Mouse (Mus musculus): Measurements from ENCODE around the gene A930002H24Rik. TPM values are rescaled to one million over a fixed set of nuclear protein-coding genes. Genes with fewer than 3 reads are reported as not detected.
A peak's percentile ranks its signal among the peaks of the same experiment; 100 is the strongest.
"Not testable (repeated sequence)": the region's sequence is repeated elsewhere in the genome, so short reads cannot be mapped to it uniquely, and the experiment has no call there.

Gene A930002H24Rik
- polyA plus RNA-seq (2017; shearing (Covaris generic)): not detected

DNA sequence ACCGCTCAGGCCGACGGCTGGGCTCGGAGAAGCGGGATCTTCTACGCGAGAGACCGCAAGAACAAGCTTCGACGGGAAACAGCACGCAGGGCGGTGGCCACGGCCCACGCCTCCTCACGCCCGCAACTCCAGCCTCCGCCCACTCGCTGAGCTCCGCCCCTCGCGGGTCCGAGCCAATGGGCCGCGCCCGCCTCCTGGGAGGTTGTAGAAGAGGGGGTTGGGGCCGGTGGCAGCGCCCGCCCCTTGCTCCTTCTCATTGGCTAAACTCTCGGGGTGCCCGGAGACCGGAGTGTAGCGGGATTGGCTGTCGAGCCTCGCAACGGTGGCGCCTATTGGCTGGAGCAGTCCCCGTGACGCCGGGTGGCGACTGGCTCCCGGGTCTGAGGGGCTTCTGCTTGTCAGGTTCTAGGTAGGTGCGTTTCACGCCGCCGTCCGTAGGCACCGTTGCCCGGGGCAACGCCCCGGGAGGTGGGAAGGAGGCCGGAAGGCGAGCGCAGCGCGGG is at the start of gene A930002H24Rik:
Gene A930002H24Rik, minus strand, starts transcription at position 145 of the 503 bp plus-strand sequence.
- ATAC-seq: peak; percentile 93

- no peak for ATAC-seq
Measured at GRCm38 (mm10) chr17:63909297-63909696, 45.7 kb upstream of the A930002H24Rik start.

DNA sequence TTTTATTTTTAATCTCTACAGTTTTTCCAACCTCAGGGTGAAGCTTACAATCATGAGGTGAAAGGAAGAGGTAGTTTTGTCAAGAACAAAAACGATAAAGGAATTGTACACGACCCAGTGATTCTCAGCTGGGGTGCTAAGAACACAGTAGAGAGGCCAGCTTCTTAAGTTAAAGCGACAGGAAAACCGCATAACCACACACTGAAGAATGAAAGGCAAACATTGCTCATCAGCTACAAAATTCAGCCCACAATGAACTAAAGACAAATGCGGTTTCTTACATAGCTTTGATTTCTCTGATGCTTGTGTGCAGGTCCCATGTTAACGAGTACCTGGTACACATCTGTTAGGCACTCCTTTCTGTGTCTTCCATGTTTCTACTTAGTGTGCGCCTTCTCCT is 33.5 kb upstream of the A930002H24Rik start:
- ATAC-seq: no peak

DNA sequence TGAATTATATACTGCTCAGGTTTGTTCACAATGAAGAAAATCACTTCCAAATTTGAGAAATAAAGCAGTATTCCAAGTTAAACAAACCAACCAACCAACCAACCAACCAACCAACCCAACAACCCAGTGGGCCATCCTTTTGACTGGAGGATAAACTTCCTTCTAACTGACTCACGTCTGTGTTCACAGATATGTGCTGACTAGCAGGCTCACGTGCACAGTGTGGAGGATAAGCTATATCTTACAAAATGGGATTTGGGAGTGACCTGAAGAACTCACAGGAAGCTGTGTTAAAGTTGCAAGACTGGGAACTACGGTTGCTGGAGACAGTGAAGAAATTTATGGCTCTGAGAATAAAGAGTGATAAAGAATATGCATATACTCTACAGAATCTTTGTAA is 32.2 kb upstream of the A930002H24Rik start:
- ATAC-seq: no peak

GRCm38 (mm10) chr17:63890611-63891010 is 27.0 kb upstream of the A930002H24Rik start:
- no peak for ATAC-seq

DNA sequence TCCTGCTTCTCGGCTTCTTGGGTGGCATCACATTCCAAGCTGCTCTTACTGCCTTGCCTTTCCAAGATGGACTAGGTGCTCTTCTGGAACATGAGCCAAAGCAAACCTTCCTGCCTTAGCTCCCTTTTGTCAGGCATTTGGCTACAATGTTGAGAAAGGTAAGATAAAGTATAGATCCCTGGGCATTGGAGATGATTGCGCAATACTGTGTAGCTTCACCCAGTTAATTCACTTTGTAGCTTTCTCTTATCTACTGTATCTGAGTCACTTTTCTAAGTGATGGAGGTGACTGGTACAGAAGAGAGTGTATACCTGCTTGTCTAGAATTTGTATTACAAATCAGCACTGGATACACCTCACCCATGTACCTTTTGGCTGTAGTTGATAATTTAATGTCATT is 23.4 kb upstream of the A930002H24Rik start:
- no peak for ATAC-seq

GRCm38 (mm10) chr17:63880009-63880408 is 16.4 kb upstream of the A930002H24Rik start:
- ATAC-seq: no peak

GRCm38 (mm10) chr17:63878889-63879288 is 15.3 kb upstream of the A930002H24Rik start:
- ATAC-seq: no peak

DNA sequence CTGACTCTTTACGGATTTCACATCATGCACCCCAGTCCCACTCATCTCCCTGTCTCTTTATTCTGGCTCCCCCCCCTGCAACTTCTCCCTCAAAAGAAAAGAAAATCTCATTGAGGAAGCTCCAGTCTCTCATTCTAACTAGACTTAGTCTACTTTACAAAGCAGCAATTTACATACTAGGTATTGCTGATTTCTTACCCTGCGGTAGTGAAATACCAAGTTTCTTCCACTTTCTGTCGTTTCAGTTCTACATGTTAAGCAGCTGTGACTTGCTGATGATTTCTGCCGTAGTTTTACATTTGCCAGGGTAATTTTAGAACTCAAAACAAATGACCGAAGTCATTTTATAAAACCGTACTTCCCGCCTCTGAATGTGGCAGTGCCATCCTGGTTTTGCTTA is 8.2 kb upstream of the A930002H24Rik start:
- ATAC-seq: no peak

GRCm38 (mm10) chr17:63864171-63864571 is 580 bp upstream of the A930002H24Rik start:
- peak; percentile 9 for ATAC-seq

DNA sequence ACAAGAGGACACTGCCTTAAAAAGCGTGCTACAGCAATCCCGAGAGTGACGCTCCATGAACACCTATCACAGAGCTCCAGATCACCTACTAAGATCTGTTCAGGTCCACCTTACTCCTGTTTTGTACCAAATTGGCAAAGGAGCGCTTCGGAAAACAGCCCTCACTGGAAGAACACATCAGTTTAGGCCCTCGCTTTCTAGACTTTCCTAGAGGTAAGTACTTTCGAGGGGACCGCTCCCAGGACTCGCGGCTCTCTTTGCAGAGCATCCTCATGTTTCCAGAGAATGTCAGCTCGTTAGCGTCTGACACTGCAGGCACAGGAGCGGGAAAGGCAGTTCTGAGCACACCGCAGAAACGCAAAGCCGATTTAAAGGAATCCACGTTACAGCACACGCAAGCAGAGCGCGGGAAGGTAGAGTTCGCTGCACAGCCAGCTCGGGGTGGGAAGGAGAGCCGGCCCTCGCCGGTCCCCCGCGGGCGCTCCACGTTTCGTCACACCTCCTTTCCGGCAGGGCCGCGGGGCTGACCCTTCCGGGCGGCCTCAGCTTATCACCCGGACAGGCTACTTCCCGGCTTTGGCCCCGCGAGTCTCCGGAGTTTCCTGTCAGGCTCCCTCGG is 470 bp downstream of the A930002H24Rik start, which contains the start of gene Fer:
Gene Fer, plus strand, starts transcription at position 51 of the 619 bp plus-strand sequence.
- peak; percentile 11 for ATAC-seq

- ATAC-seq: no peak
Measured at GRCm38 (mm10) chr17:63862399-63862798, 1.2 kb downstream of the A930002H24Rik start.

GRCm38 (mm10) chr17:63860988-63861387 is 2.6 kb downstream of the A930002H24Rik start:
- ATAC-seq: no peak

DNA sequence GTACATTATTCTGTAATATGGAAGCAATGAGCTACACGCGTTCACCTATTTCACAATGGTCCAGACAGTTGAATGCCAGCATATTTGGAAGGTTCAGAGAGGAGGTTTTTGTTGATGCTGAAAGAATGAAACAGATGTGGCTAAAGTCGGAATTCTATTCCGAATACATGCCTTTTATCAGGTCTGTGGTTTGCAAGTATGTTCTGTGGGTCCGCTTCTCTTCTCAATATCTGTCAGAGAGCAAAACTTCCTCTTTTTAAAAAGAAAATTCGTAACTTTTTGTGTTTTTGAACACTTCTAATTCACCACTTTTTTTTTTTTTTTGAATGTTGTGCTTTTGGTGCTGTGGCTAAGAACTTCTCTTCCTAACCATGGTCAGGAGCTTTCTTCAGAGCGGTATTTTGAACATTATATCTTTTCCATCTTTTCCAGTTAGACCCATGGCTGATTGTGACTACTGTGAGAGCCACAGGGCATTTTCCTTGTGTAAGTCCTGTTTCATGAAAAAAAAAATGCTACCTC is 6.5 kb downstream of the A930002H24Rik start:
- ATAC-seq: no peak

- peak; percentile 47 for ATAC-seq
Measured at GRCm38 (mm10) chr17:63850016-63850415, 13.6 kb downstream of the A930002H24Rik start.

- ATAC-seq: peak; percentile 14
Measured at GRCm38 (mm10) chr17:63849566-63849965, 14.0 kb downstream of the A930002H24Rik start.

GRCm38 (mm10) chr17:63849151-63849550 is 14.4 kb downstream of the A930002H24Rik start:
- ATAC-seq: no peak

DNA sequence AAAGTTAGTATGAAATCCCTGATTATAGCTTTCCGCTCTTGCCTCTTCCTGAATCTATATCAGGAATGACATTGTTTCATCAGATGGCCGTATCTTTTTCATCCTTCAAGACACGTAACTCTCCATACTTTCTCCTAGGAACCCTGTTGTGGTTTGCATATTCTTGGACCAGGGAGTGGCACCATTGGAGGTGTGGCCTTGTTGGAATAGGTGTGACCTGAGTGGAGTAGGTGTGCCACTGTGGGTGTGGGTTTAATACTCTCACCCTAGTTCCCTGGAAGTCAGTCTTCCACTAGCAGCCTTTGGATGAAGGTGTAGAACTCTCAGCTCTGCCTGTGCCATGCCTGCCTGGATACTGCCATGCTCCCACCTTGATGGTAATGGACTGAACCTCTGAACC is 17.8 kb downstream of the A930002H24Rik start:
- ATAC-seq: not testable (repeated sequence)

GRCm38 (mm10) chr17:63844936-63845335 is 18.7 kb downstream of the A930002H24Rik start:
- no peak for ATAC-seq

- ATAC-seq: no peak
Measured at GRCm38 (mm10) chr17:63842226-63842625, 21.4 kb downstream of the A930002H24Rik start.

DNA sequence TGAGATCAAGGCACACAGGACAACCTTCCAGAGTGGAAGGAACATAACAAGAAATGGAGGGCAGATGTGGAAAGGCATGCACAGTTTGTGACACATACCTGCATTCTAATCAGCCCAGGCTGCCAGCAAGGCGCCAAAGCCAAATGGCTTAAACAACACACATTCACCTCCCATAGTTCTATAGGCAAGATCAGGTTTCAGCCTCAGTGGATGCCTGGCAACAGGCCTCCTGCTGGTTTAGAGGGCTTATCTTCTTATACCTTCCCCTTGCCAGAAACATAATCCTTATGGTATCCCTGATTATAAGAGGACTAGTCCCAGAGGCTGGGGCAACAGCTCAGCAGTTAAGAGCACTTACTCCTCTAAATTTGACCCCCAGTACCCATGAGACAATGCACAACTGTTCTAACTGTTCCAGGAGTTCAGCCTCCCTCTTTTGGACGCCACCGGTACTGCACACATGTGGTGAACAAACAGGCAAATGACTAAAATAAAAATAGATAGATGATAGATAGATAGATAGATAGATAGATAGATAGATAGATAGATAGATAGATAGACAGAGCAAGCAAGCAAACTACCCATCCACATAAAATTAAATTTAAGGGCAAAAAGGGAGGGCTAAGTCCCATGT is 23.8 kb downstream of the A930002H24Rik start:
- ATAC-seq: no peak

GRCm38 (mm10) chr17:63838144-63838543 is 25.4 kb downstream of the A930002H24Rik start:
- no peak for ATAC-seq

DNA sequence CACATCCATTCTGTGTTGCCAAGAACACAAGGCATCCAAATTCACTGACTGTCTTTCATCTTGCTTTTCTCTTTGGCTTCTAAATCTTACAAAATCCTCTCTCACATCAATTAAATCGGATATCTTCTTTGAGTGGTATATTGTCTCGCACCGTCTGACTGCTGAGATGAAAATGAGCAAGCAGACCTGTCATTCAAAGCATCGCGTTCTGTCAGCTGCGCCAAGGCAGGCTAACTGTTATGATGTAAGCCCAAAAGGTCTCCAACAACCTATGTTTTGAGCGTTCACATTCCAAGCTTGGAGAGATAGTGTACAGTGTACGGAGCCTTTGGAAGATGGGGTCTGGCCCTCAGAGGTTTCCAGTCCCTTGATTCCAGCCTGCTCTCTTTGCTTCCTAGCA is 26.9 kb downstream of the A930002H24Rik start:
- no peak for ATAC-seq

DNA sequence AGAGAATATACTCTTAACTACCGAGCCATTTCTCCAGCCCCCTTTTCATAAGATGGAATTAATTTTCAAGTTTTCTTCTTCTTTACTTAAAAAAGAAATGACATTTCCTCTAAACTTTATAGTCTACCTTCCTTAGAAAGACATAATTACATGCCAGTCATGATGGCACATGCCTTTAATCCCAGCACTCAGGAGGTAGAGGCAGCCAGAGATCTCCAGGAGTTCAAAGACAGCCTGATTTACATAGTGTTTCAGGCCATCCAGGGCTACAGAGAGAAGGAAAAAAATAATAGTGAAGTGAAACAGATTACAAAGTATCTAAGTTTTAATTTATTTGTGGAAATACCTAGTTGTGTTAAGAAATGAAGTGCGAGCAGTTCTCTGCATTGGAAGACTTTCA is 27.4 kb downstream of the A930002H24Rik start:
- ATAC-seq: no peak

Measured in CD4-positive, CD25-positive, alpha-beta regulatory T cell, adult 4 months (primary cell).